Mouse (Mus musculus) ES-Bruce4 (cell line): Measurements from ENCODE around the gene Klc1.

ENCODE experiments used
- CTCF ChIP-seq: IDR thresholded peaks from one replicate; pipeline ENCODE4 v1.8.1; 2011; ENCODE audit warnings: low read depth, low read length
- EP300 ChIP-seq: IDR thresholded peaks from 2 replicates; pipeline ENCODE4 v1.6.1; 2011; ENCODE audit warnings: low read depth, low read length; ENCODE audit not compliant: insufficient read depth

DNA sequence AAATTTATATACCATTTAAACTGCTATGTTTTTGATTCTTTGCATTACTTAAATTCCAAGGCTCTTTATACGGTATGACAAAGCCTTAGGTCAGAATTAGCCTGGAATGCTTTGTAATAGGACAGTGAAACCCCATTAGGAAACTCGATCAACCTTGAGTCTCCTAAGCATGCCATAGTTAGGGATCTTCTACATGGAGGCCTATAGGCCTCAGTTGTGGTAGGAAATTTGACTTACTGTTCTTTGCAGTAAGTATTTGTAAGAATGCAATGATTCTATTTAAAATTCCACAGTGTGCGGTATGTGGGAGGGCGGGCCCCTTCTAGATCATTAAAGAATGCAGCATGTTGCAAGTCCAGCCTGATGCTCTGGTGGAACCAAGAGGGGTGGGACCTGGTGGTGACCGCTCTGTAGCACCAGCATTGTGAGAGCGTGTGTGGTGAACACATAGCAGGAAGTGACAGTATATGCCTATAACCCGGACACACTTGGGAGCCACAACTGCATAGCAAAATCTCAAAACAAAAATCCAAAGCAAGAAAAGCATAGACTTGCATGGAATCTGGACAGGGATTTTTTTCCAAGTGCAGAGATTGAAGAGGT is 1.8 kb downstream of the Klc1 start:
- TF ChIP-seq CTCF (no peak), EP300 (no peak)
